Mouse (Mus musculus): ENCODE measurements at regions not wholly inside any gene's neighbourhood (a gene's known extent, or its start where the extent isn't known, plus 50 kb on each side); places are given as distances from the start of the nearest gene placed in this dataset.
A peak's percentile ranks its signal among the peaks of the same experiment; 100 is the strongest.

GRCm38 (mm10) chr14:16901534-16902147 is 82.7 kb upstream of the Rarb start:
- peak; percentile 84 for DNase-seq (ENCODE audit: low read depth, low spot score)

- peak; percentile 37 for DNase-seq (ENCODE audit: low read depth, low spot score)
Observed at GRCm38 (mm10) chr14:16897747-16898544, 79.0 kb upstream of the Rarb start.

GRCm38 (mm10) chr14:16896974-16897373 is 78.0 kb upstream of the Rarb start:
- no peak for DNase-seq (ENCODE audit: low read depth, low spot score)

GRCm38 (mm10) chr14:16881249-16881648 is 62.3 kb upstream of the Rarb start:
- no peak for DNase-seq (ENCODE audit: low read depth, low spot score)

- no peak for DNase-seq (ENCODE audit: low read depth, low spot score)
Observed at GRCm38 (mm10) chr14:16869221-16869620, 50.3 kb upstream of the Rarb start.
